Mouse (Mus musculus): ENCODE measurements around the gene Armh1.

- no peak for TF ChIP-seq POLR2A (IDR thresholded peaks at IDR 0.05; ENCODE audit: low read depth, low read length)
- TF ChIP-seq CTCF (conservative IDR thresholded peaks at IDR 0.05; ENCODE audit: insufficient read depth, insufficient read length, low read depth, low read length), result no peak
Observed at GRCm38 (mm10) chr4:117262101-117262913, 10.4 kb upstream of the Armh1 start.

All from kidney, adult 2 months (tissue).